Mouse (Mus musculus): ENCODE measurements at regions not wholly inside any gene's neighbourhood (a gene's known extent, or its start where the extent isn't known, plus 50 kb on each side); places are given as distances from the start of the nearest gene placed in this dataset.

GRCm38 (mm10) chr3:66486658-66487057 is 190.0 kb upstream of the Veph1 start:
- H3K36me3 ChIP-seq (replicated peaks; ENCODE audit: control insufficient read depth, insufficient read depth, low read length), result no peaks in the 10 kb centered on the region
- no peak for ATAC-seq (ENCODE audit: insufficient read depth, low read depth)

GRCm38 (mm10) chr3:66486184-66486583 is 189.5 kb upstream of the Veph1 start:
- DNase-seq (ENCODE audit: low spot score), result no peak
- TF ChIP-seq CTCF (IDR thresholded peaks at IDR 0.05; ENCODE audit: low read depth) (no peak), EP300 (IDR thresholded peaks at IDR 0.05; ENCODE audit: low read depth) (no peak)
- H3K4me3 ChIP-seq (ENCODE audit: low read depth, low read length), result no peak overlapping the region
- H3K27ac ChIP-seq (ENCODE audit: low read depth), result no peak overlapping the region
- H3K27me3 ChIP-seq (ENCODE audit: control insufficient read depth, insufficient read depth, low read length), result no peaks in the 10 kb centered on the region
- H3K4me1 ChIP-seq (ENCODE audit: control insufficient read depth, insufficient read depth), result no peaks in the 10 kb centered on the region
- no peak overlapping the region for H3K9ac ChIP-seq (replicated peaks; ENCODE audit: low read depth, low read length)
- WGBS, result 54% methylated on average over 1 of the region's 1 CpGs
- no peak overlapping the region for H3K4me2 ChIP-seq (ENCODE audit: low read depth, low read length)
- no peak for ATAC-seq (ENCODE audit: insufficient read depth, low read depth)
- no peaks in the 10 kb centered on the region for H3K36me3 ChIP-seq (replicated peaks; ENCODE audit: control insufficient read depth, insufficient read depth, low read length)
- H3K9me3 ChIP-seq (replicated peaks; ENCODE audit: control insufficient read depth, low read length), result no peaks in the 10 kb centered on the region

More at GRCm38 (mm10) chr3:66486658-66487057, 190.0 kb upstream of the Veph1 start:
- no peak for TF ChIP-seq CTCF (IDR thresholded peaks at IDR 0.05; ENCODE audit: low read depth)
- TF ChIP-seq EP300 (IDR thresholded peaks at IDR 0.05; ENCODE audit: low read depth), result no peak
- Histone ChIP-seq H3K4me2 (ENCODE audit: low read depth, low read length) (no peak overlapping the region), H3K9ac (replicated peaks; ENCODE audit: low read depth, low read length) (no peak overlapping the region), H3K4me1 (ENCODE audit: control insufficient read depth, insufficient read depth) (no peaks in the 10 kb centered on the region), H3K27ac (ENCODE audit: low read depth) (no peak overlapping the region), H3K27me3 (ENCODE audit: control insufficient read depth, insufficient read depth, low read length) (no peaks in the 10 kb centered on the region), H3K9me3 (replicated peaks; ENCODE audit: control insufficient read depth, low read length) (no peaks in the 10 kb centered on the region), H3K4me3 (ENCODE audit: low read depth, low read length) (no peak overlapping the region)
- no peak for DNase-seq (ENCODE audit: low spot score)

GRCm38 (mm10) chr3:66480718-66481117 is 184.1 kb upstream of the Veph1 start:
- H3K4me2 ChIP-seq (ENCODE audit: low read depth, low read length), result peak overlapping the region; percentile 30; the same call in 1 of the 2 replicates

GRCm38 (mm10) chr3:66479266-66479665 is 182.6 kb upstream of the Veph1 start:
- Histone ChIP-seq H3K27ac (ENCODE audit: low read depth) (no peak overlapping the region), H3K36me3 (replicated peaks; ENCODE audit: control insufficient read depth, insufficient read depth, low read length) (no peaks in the 10 kb centered on the region), H3K9me3 (replicated peaks; ENCODE audit: control insufficient read depth, low read length) (no peaks in the 10 kb centered on the region), H3K4me2 (ENCODE audit: low read depth, low read length) (no peak overlapping the region), H3K27me3 (ENCODE audit: control insufficient read depth, insufficient read depth, low read length) (no peaks in the 10 kb centered on the region), H3K9ac (replicated peaks; ENCODE audit: low read depth, low read length) (no peak overlapping the region), H3K4me3 (ENCODE audit: low read depth, low read length) (no peak overlapping the region), H3K4me1 (ENCODE audit: control insufficient read depth, insufficient read depth) (0 out of 2 replicates have a peak, but pooled peaks cover 8% of the 10 kb centered on the region)
- ATAC-seq (ENCODE audit: insufficient read depth, low read depth) (no peak), DNase-seq (ENCODE audit: low spot score) (no peak)
- WGBS, result 38% methylated on average over 4 of the region's 4 CpGs
- TF ChIP-seq CTCF (IDR thresholded peaks at IDR 0.05; ENCODE audit: low read depth) (no peak), EP300 (IDR thresholded peaks at IDR 0.05; ENCODE audit: low read depth) (no peak)

More at GRCm38 (mm10) chr3:66480718-66481117, 184.1 kb upstream of the Veph1 start:
- Histone ChIP-seq H3K27me3 (ENCODE audit: control insufficient read depth, insufficient read depth, low read length) (no peaks in the 10 kb centered on the region), H3K9ac (replicated peaks; ENCODE audit: low read depth, low read length) (no peak overlapping the region), H3K4me1 (ENCODE audit: control insufficient read depth, insufficient read depth) (0 out of 2 replicates have a peak, but pooled peaks cover 8% of the 10 kb centered on the region), H3K36me3 (replicated peaks; ENCODE audit: control insufficient read depth, insufficient read depth, low read length) (no peaks in the 10 kb centered on the region), H3K9me3 (replicated peaks; ENCODE audit: control insufficient read depth, low read length) (no peaks in the 10 kb centered on the region), H3K4me3 (ENCODE audit: low read depth, low read length) (no peak overlapping the region), H3K27ac (ENCODE audit: low read depth) (peak overlapping the region; percentile 36; the same call in 1 of the 2 replicates)
- 22% methylated on average over 6 of the region's 6 CpGs for WGBS
- DNase-seq (ENCODE audit: low spot score) (peak; percentile 71), ATAC-seq (ENCODE audit: insufficient read depth, low read depth) (peak; percentile 88)
- TF ChIP-seq EP300 (IDR thresholded peaks at IDR 0.05; ENCODE audit: low read depth), result no peak
- no peak for TF ChIP-seq CTCF (IDR thresholded peaks at IDR 0.05; ENCODE audit: low read depth)

- no peak overlapping the region for H3K27ac ChIP-seq (ENCODE audit: low read depth)
- no peak for TF ChIP-seq CTCF (IDR thresholded peaks at IDR 0.05; ENCODE audit: low read depth)
- TF ChIP-seq EP300 (IDR thresholded peaks at IDR 0.05; ENCODE audit: low read depth), result no peak
- no peak overlapping the region for H3K4me3 ChIP-seq (ENCODE audit: low read depth, low read length)
- H3K36me3 ChIP-seq (replicated peaks; ENCODE audit: control insufficient read depth, insufficient read depth, low read length), result no peaks in the 10 kb centered on the region
- ATAC-seq (ENCODE audit: insufficient read depth, low read depth) (no peak), DNase-seq (ENCODE audit: low spot score) (no peak)
- no peak overlapping the region for H3K4me2 ChIP-seq (ENCODE audit: low read depth, low read length)
- H3K9me3 ChIP-seq (replicated peaks; ENCODE audit: control insufficient read depth, low read length), result no peaks in the 10 kb centered on the region; the same call in 1 of the 2 replicates
- no peaks in the 10 kb centered on the region for H3K4me1 ChIP-seq (ENCODE audit: control insufficient read depth, insufficient read depth)
- H3K27me3 ChIP-seq (ENCODE audit: control insufficient read depth, insufficient read depth, low read length), result no peaks in the 10 kb centered on the region; the same call in 1 of the 2 replicates
- H3K9ac ChIP-seq (replicated peaks; ENCODE audit: low read depth, low read length), result no peak overlapping the region
- 73% methylated on average over 5 of the region's 5 CpGs for WGBS
These were observed 169.7 kb upstream of the Veph1 start for GRCm38 (mm10) chr3:66466321-66466720.

- Histone ChIP-seq H3K27me3 (ENCODE audit: control insufficient read depth, insufficient read depth, low read length) (no peaks in the 10 kb centered on the region; the same call in 1 of the 2 replicates), H3K9me3 (replicated peaks; ENCODE audit: control insufficient read depth, low read length) (no peaks in the 10 kb centered on the region; the same call in 1 of the 2 replicates), H3K4me3 (ENCODE audit: low read depth, low read length) (no peak overlapping the region), H3K27ac (ENCODE audit: low read depth) (no peak overlapping the region), H3K36me3 (replicated peaks; ENCODE audit: control insufficient read depth, insufficient read depth, low read length) (no peaks in the 10 kb centered on the region), H3K4me2 (ENCODE audit: low read depth, low read length) (no peak overlapping the region), H3K4me1 (ENCODE audit: control insufficient read depth, insufficient read depth) (no peaks in the 10 kb centered on the region), H3K9ac (replicated peaks; ENCODE audit: low read depth, low read length) (no peak overlapping the region)
- no peak for TF ChIP-seq CTCF (IDR thresholded peaks at IDR 0.05; ENCODE audit: low read depth)
- TF ChIP-seq EP300 (IDR thresholded peaks at IDR 0.05; ENCODE audit: low read depth), result no peak
- DNase-seq (ENCODE audit: low spot score) (no peak), ATAC-seq (ENCODE audit: insufficient read depth, low read depth) (no peak)
- WGBS, result 56% methylated on average over 1 of the region's 1 CpGs
These were observed 168.7 kb upstream of the Veph1 start for GRCm38 (mm10) chr3:66465371-66465770.

Data from heart, postnatal 0 days (tissue).